Mouse (Mus musculus) forelimb bud, embryonic 11.5 days (tissue): ENCODE results near the gene Ypel1.

ENCODE experiments used
- DNase-seq: peaks from one replicate; pipeline ENCODE4 v3.0.0-alpha.2; 2012; ENCODE audit warnings: low read depth, low spot score

Gene Ypel1

GRCm38 (mm10) chr16:17086669-17087193 lies 17.2 kb downstream of the Ypel1 start:
- no peak for DNase-seq

GRCm38 (mm10) chr16:17088346-17088745 lies 18.9 kb downstream of the Ypel1 start:
- no peak for DNase-seq

GRCm38 (mm10) chr16:17096938-17097337 lies 27.4 kb downstream of the Ypel1 start:
- no peak for DNase-seq

GRCm38 (mm10) chr16:17102630-17103220 lies 33.2 kb downstream of the Ypel1 start:
- no peak for DNase-seq

GRCm38 (mm10) chr16:17104600-17104999 lies 35.1 kb downstream of the Ypel1 start:
- DNase-seq, result no peak

GRCm38 (mm10) chr16:17110771-17111743 lies 41.6 kb downstream of the Ypel1 start, which contains the start of gene Ppil2:
Gene Ppil2 (minus strand): TSS chr16:17111257.
- peak; percentile 81 for DNase-seq

GRCm38 (mm10) chr16:17117309-17117799 lies 47.9 kb downstream of the Ypel1 start:
- no peak for DNase-seq

- DNase-seq, result no peak
Observed at GRCm38 (mm10) chr16:17121569-17121968, 52.1 kb downstream of the Ypel1 start.

- DNase-seq, result peak; percentile 66
Observed at GRCm38 (mm10) chr16:17124119-17124870, 54.8 kb downstream of the Ypel1 start.

GRCm38 (mm10) chr16:17124871-17125520 lies 55.5 kb downstream of the Ypel1 start, which contains the start of gene 2610318N02Rik:
Gene 2610318N02Rik (minus strand): TSS chr16:17125167.
- DNase-seq, result peak; percentile 91

- no peak for DNase-seq
Observed at GRCm38 (mm10) chr16:17127292-17127691, 57.8 kb downstream of the Ypel1 start.

- DNase-seq, result no peak
Observed at GRCm38 (mm10) chr16:17131191-17132088, 61.9 kb downstream of the Ypel1 start.

- DNase-seq, result peak; percentile 97
Observed at GRCm38 (mm10) chr16:17132089-17132905, 62.8 kb downstream of the Ypel1 start, which contains the start of gene Sdf2l1. Gene Sdf2l1 (minus strand): TSS chr16:17132383.

GRCm38 (mm10) chr16:17132906-17133200 lies 63.4 kb downstream of the Ypel1 start:
- DNase-seq, result no peak
